Mouse (Mus musculus): ENCODE measurements around the gene Pllp.

Pllp gene

DNA sequence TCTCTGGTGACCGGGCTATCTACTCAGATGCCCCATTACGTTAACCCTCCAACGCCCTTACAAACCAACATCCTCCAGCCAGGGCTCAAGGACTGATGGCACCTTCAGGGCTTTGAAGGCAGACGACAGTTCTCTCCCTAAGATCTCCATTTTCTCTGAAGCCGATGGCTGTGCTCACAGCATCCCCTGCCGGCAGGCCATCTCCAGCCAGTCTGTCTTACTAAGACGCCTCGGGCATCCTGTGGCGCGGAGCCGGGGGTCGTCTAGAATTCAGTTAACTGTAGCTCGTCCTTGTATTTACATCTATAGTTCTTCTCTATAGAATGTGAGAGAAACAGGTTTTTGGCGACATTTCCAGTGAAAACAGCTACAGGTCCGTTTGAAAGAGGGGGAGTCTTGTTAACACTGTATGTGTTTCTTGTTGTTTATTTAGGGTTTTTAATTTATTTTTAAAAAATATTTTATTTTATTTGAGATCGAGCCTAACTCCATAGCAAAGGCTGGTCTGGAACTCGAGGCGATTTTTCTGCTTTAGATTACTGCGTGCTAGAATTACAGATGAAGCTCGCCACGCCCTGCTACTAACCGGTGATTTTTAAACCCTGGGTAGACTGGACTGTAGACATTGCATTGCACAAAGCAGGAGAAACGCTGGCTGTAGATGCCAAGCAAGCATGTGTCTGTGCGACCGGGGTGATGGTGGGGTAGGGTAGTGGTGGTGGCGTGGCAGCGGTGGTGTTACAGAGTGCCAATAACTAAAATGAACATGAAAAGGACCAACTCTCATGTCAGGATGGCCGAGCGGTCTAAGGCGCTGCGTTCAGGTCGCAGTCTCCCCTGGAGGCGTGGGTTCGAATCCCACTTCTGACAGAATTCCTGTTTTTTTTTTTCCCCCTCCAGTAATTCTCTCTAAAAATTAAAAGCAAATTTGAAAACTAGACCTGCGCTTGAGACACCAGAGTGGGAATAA lies 7.1 kb upstream of the Pllp start:
- DNase-seq (ENCODE audit: low spot score in 2 of 2) = peak; percentile 65 to 74

DNA sequence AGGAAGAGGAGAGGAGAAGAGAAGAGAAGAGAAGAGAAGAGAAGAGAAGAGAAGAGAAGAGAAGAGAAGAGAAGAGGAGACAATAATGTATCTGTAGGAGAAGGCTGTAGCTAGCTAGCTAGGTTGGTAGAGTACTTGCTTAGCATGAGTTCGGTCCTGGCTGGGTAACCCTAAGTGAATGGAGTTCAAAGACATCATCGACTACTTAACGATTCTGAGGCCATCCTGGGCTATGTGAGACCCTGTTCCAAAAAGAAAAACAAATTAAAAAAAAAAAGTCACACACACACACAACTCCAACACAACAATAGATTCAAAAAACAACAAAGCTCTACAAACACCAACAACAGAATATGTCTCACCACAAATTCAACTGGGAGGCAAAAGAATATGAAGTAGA lies 6.1 kb upstream of the Pllp start:
- DNase-seq (ENCODE audit: low spot score in 2 of 2) = no peak

DNA sequence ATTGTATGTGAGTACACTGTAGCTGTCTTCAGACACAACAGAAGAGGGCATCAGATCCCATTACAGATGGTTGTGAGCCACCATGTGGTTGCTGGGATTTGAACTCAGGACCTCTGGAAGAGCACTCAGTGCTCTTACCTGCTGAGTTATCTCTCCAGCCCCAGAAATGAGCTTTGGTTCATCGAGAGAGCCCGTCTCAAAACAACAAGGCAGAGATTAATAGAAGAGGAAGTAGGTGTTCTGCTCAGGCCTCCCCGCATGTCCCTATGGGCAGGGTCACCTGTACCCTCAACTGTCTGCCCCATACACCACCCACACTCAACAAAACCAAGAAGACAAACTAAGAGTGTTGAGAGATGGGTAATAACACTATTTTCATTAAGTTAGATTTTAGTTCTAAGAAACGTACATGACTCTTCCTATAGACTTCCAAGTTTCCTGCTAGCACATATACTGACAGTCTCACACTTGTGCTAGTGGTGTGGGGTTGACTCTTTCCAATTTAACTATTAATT lies 4.4 kb upstream of the Pllp start:
- DNase-seq (ENCODE audit: low spot score in 2 of 2) = no peak

DNA sequence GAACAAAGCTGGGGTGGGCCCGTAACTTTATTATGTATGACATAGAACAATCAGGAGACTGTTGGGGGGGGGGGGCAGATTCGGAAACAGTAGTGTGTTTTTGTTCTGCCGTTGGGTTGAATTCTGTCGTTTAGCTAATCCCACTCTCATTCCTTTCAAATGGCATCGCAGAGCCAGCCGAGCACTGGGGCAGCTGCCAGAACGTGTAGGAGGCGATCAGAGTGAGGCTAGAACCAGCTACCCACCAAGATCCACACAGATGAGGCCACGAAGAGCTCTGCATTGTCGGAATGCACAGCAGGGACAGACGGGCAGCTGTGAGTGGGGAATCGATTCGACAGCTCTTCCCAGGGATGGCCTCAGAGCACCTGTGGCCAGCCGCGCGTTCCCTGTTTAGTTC lies 3.3 kb upstream of the Pllp start:
- peak in 1 of 2 experiments; percentile 8 for DNase-seq (ENCODE audit: low spot score in 2 of 2)

DNA sequence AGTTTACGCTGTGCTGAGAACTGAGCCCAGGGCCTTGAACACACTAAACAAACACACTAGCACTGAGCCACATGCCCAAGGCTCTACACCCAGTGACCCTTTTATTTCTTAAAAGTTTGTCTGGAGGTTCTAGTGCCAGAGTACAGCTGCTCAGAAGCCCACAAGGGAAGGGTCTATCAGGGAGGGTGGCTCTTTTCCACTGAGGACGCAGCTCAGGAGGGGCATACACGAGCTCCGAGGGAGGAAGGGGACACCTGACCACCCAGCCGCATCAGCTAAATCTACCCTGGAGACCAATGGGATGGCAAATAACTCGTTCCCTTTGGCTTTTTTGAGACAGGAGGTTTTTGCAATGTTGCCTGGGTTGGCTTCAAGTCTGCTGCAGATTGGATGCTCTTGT lies 1.9 kb upstream of the Pllp start:
- DNase-seq (ENCODE audit: low spot score in 2 of 2) = peak in 1 of 2 experiments; percentile 1

- DNase-seq (ENCODE audit: low spot score in 2 of 2) = no peak
Measured at GRCm38 (mm10) chr8:94696566-94696965, 488 bp upstream of the Pllp start.

GRCm38 (mm10) chr8:94695341-94695993 lies 611 bp downstream of the Pllp start:
- DNase-seq (ENCODE audit: low spot score in 2 of 2) = no peak

DNA sequence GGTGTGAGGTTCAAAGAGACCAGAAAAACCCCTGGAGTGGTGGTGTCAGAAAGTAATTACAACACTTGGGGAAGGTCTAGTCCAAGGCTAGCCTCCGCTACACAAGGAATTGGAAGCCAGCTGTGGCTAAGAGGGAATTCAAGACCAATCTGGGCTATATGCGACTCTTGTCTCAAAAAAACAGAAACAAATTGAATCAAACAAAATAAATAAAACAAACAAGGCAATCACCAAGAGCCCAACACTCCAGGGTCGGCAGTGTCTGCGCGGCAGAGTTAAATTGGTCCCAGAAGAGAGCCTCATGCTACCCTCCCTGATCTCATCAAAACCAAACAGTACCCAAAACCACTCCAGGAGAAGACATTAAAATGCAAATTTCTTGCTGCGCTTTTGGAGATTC lies 1.4 kb downstream of the Pllp start:
- no peak for DNase-seq (ENCODE audit: low spot score in 2 of 2)

DNA sequence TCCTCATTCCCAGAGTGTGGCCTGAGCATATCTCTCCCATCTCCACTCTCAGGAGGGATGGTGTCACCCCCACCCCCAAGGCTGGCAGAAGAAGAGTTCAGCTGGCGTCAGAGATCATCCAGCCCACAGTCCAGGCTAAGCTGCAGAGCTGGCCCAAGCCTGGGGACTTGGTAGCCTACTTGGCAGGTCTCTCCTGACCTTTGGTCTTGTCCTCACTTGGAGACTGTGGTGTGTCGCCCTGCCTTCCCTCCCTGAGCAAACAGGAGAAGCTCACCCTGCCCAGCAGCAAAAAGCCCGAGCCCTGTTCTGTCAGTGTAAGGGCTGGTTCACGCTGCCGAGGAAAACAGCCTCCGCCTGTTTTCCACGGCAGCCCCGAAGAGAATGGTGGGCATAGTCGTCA lies 10.1 kb downstream of the Pllp start:
- no peak for DNase-seq (ENCODE audit: low spot score in 2 of 2)

GRCm38 (mm10) chr8:94684287-94684686 lies 11.8 kb downstream of the Pllp start:
- DNase-seq (ENCODE audit: low spot score in 2 of 2) = no peak

DNA sequence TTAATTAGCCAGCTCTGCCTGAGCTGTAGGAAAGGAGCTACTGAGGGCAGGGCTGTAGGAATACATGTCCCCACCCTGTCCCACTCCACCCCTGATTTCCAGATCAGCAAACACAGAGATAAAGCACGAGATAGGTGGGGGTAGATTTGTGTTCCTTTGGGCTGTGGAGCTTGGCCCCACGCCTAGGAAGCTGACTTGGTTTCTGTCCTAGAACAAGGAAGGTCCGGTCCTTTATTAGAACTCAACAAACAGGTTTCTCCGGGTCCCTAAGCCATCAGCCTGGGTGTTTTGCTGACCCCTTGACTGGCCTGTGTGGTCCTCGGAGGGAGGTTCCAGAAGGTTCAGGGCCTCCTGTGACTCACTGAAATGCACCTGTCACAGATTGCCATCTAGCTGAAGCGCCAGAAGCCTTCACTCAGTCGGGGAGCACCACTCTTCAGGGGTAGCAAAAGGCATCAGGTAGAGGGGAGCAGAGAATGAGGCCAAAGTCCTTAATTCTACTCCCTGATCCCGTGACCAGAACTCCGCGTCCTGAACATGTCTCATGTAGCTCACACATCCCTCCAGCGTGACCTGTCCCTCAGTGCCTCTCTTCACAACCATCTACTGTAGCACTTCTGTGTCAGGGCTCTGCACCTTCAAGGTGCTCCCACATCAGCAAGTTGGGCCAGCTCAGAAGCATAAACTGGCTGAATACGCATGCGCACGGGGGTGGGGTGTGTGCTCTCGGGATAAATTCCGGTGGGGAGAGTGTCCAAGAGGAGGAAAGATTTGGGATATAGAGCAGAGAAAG lies 13.2 kb downstream of the Pllp start:
- no peak for DNase-seq (ENCODE audit: low spot score in 2 of 2)

DNA sequence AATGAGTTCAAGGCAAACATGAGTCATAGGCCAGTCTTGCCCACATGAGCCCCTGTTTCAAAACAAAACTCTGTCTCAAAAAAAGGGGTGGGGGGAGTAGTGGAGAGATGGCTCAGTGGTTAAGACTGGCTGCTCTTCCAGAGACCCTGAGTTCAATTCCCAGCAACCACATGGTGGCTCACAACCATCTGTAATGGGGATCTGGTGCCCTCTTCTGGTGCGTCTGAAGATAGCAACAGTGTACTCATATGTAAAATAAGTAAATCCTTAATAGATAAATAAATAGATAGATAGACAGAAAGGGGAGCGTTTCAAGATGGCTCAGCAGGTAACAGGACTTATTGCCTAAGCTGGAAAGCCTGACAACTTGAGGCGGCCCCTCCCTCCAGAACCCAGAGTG lies 15.7 kb downstream of the Pllp start:
- no peak for DNase-seq (ENCODE audit: low spot score in 2 of 2)

DNA sequence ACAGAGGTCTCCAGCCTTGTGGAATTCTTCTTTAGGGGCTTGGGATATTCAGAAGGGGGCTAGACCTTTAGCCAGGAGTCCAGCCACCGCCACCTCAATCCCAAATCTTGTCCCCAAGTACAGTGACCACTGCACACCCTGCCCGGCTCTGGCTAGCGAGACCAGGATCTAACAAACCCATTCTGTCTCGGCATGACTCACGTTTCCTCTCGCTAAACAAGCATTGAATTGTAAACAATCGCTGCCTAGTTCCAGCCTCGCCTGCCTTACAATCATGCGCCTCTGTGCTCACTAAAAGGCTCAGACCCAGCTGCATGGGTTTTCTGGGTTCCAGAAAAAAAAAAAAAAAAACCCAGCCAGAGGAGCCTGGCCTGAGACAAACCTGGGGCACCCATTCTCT lies 17.5 kb downstream of the Pllp start:
- no peak for DNase-seq (ENCODE audit: low spot score in 2 of 2)

DNA sequence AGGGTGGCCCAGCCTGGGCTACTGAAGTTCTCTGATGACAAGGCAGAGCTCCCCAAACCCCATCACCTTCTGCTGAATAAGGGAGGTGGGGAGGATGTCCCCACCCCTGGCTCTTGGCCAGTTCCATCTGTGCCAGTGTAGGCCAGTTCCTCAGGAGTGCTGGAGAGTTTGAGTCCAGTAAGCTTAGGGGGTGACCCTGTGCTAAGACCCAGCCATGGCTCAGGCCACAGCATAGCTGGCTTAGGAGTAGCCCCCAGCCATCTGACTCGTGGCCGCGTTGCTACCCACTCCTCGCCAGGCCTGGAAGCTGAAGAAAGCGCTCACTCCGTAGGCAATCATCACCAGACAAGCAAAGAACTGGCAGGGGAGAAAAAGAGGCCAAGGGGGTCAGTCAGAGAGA lies 20.2 kb downstream of the Pllp start:
- DNase-seq (ENCODE audit: low spot score in 2 of 2) = no peak

DNA sequence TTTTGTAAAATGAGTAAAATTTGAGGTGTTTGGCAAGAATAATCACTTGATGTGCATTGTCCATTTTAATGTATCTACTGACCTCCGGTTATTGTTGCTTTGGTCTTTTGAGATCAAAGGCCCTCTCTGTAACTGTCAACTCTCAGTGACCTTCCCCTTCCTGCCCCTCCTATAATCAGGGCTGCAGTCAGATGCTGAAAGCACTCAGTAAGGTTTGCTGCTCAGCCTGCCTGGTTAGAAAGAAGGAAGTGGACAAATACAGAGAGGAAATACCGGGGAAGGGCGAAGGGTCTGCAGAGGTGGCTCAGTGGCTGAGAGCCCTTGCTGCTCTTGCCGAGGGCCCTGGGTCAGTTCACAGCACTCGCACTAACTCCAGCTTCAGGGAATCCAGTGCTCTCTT lies 21.7 kb downstream of the Pllp start:
- DNase-seq (ENCODE audit: low spot score in 2 of 2) = no peak

DNA sequence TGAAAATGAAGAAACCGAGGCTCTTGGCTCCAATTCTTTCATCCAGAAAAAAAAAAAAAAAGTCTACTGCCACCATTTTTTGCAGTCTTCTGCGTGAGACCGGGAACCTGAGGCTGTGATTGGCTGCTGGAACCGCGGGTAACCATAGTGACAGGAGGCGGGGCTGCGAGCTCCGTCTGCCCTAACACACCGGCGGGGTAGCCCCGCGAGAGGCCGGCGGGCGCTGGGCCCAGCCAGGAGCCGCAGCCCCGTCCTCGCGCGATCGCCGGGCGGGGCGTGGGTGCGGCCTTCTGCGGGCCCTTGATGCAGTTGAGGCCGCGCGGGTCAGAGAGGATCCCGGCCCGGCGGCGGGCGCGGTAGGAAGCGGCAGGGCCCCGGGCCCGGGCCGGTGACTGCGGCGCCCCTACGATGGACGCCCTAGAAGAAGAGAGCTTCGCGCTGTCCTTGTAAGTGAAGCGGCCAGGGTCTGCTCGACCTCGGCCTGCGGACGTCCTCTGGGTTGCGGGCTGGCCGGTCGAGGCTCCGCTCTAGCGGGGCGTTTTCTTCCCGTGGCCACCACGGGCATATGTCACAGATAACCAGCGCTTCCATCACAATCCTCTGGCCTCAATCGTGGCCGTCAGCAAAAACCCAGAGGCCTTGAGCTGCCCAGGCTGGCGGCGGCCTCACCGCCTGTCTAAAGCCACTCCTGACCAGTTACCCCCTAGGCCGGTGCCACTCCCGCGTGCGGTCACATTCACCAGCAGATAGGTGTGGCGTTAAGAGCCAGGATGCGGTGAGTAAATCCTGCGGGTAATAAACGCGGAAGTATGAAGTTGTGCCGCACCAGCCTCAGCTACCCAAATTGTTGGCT lies 29.4 kb downstream of the Pllp start, which contains the start of gene Arl2bp:
TSS of gene Arl2bp (plus strand) at position 145 of the 853 bp plus-strand sequence.
- DNase-seq (ENCODE audit: low spot score in 2 of 2) = peak; percentile 82 to 84

GRCm38 (mm10) chr8:94664722-94665121 lies 31.4 kb downstream of the Pllp start:
- no peak for DNase-seq (ENCODE audit: low spot score in 2 of 2)

DNA sequence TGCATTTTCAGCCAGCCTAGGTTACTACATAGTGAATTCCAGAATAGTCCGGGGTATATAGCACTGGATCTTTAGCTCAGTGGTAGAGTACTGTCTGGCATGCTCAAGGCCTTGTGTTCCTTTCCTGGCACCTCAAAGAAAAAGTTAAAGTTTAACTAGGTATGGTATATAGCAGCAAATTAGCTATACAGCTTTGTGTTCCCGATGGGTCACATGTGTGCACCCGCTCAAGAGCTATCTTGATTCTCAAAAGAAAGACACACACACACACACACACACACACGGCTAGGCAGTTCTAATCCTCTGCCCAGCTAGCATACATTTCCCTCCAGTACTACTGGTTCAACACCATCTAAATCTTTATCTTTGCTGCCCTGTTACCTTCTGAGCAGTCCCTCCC lies 35.7 kb downstream of the Pllp start:
- no peak for DNase-seq (ENCODE audit: low spot score in 2 of 2)

GRCm38 (mm10) chr8:94658031-94658430 lies 38.0 kb downstream of the Pllp start:
- DNase-seq (ENCODE audit: low spot score in 2 of 2) = no peak

GRCm38 (mm10) chr8:94654994-94655393 lies 41.1 kb downstream of the Pllp start:
- no peak for DNase-seq (ENCODE audit: low spot score in 2 of 2)

- no peak for DNase-seq (ENCODE audit: low spot score in 2 of 2)
Measured at GRCm38 (mm10) chr8:94652951-94653350, 43.1 kb downstream of the Pllp start.
